Mouse (Mus musculus) kidney, adult 2 months (tissue): ENCODE data around the gene Olfr1260. TPM values are rescaled to one million over a fixed set of nuclear protein-coding genes. Genes with fewer than 3 reads are reported as not detected.

Experiments
- DNase-seq: peaks from one replicate; pipeline ENCODE4 v3.0.0; 2021
- H3K27ac ChIP-seq: fragments of 200-500 bp; 2 replicates; pipeline ENCODE4 v1.5.1; 2012; ENCODE audit warnings: low read depth, low read length, control low read depth, inconsistent platforms; ENCODE audit not compliant: insufficient read depth
- H3K27me3 ChIP-seq: fragments of 200-500 bp; replicated peaks from 2 replicates; pipeline ENCODE4 v1.6.1; 2012; ENCODE audit warnings: mild to moderate bottlenecking, moderate library complexity, low read length, inconsistent platforms; ENCODE audit not compliant: control insufficient read depth, insufficient read depth
- H3K36me3 ChIP-seq: fragments of 200-500 bp; 2 replicates; pipeline ENCODE4 v1.6.1; 2012; ENCODE audit warnings: mild to moderate bottlenecking, moderate library complexity, low read length, inconsistent platforms; ENCODE audit not compliant: control insufficient read depth, insufficient read depth
- H3K4me1 ChIP-seq: fragments of 200-500 bp; 2 replicates; pipeline ENCODE4 v1.6.1; 2011; ENCODE audit warnings: low read length; ENCODE audit not compliant: control insufficient read depth, insufficient read depth
- H3K4me3 ChIP-seq: fragments of 200-500 bp; 2 replicates; pipeline ENCODE4 v1.5.1; 2011; ENCODE audit warnings: mild to moderate bottlenecking, low read depth, low read length, control low read depth; ENCODE audit not compliant: insufficient read depth
- CTCF ChIP-seq: fragments of 200-500 bp; conservative IDR thresholded peaks from 2 replicates; pipeline ENCODE4 v1.5.1; 2011; ENCODE audit warnings: low read depth, mild to moderate bottlenecking, control low read depth, low read length, moderate library complexity, mixed read lengths; ENCODE audit not compliant: insufficient read depth, insufficient read length
- POLR2A ChIP-seq: fragments of 200-500 bp; IDR thresholded peaks from one replicate; pipeline ENCODE4 v1.6.1; 2011; ENCODE audit warnings: low read depth, low read length, control low read depth
- WGBS: fragments of 180-500 bp; shearing (Covaris S2); methylation state at CpG from one replicate; pipeline ENCODE4 v1.1.7; 2018; 5-methylcytosine and 5-hydroxymethylcytosine counted together
- polyA plus RNA-seq: library from polyadenylated mRNA; depleted of rRNA; stranded (reverse); fragments of >200 nt; gene quantifications from 2 replicates; pipeline ENCODE4 v1.2.3, GENCODE M21; 2012; rRNA removed

Olfr1260 gene
- not detected in 2 replicates for polyA plus RNA-seq

DNA sequence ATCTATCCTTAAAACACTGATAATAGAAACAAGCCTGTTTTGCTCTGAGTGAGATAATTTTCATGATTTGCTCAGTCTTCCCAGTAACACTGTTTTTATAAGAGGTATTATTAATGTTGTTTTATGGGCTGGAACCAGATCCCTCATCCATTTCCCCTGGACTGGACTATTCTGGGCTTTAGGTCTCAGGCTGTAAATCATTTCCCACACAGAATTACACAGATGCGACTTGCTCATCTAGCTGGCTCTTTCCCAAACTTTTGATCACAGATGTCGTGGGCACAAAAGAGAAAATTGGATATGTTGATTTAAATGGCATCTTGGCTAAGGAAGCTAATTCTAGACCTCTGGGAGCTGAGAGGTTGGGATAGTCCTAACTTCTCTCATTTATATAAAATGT, at the start of gene Olfr1260:
Gene Olfr1260, plus strand, starts transcription at position 157 of the 400 bp plus-strand sequence.
- Histone ChIP-seq H3K27me3 (no peaks in the 10 kb centered on the region), H3K36me3 (no peaks in the 10 kb centered on the region), H3K4me3 (no peak within 1 kb of the TSS), H3K27ac (no peak within 1 kb of the TSS), H3K4me1 (no peaks in the 10 kb centered on the region)
- WGBS = 13% methylated on average over 2 of the region's 2 CpGs
- DNase-seq = no peak
- no peak for TF ChIP-seq POLR2A
- no peak for TF ChIP-seq CTCF

DNA sequence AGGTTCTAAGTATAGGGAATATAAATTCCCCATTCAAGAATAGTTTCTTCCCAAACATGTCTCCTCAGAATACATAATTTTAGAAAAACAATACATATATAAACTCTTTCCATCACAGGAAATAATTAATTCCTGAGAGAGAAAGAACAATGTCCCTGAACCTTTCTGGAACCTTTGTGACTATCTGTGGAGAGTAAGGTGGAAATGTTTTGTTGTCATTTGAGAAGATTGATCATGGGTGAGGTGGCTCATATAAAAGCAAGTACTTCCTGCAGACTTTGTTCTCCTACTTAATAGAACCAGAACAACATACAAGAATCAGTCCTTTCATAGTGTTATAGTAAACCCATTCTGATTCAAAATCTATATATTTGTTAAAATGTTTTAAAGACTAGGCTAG, 47.1 kb upstream of the Olfr1260 start, which contains the start of gene Olfr1258:
Gene Olfr1258, plus strand, starts transcription at position 301 of the 400 bp plus-strand sequence.
- Histone ChIP-seq H3K4me1 (no peaks in the 10 kb centered on the region), H3K27me3 (no peaks in the 10 kb centered on the region), H3K4me3 (no peak within 1 kb of the TSS), H3K27ac (no peak within 1 kb of the TSS), H3K36me3 (no peaks in the 10 kb centered on the region)
- DNase-seq = no peak
- TF ChIP-seq CTCF = no peak
- TF ChIP-seq POLR2A = no peak

DNA sequence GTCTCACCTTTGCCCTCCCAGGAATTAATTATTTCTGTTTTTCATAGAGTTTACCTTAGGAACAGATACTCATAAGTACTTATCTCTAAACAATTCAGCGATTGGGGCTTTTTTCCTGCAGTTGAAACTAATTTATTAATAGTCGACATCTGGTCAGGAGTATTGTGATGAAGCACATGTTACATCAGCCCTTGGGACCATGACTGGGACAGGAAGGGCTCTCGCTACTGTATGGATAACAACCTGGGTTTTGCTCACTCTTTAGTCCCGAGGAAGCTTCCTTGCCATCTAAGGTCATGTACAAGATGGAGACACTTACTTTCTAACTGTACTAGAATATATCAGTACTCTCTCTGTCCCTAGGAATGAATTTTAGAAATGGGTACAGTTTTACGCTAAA, 25.6 kb upstream of the Olfr1260 start, which contains the start of gene Olfr1259:
Gene Olfr1259, minus strand, starts transcription at position 101 of the 400 bp plus-strand sequence.
- 77% methylated on average over 5 of the region's 5 CpGs for WGBS
- H3K27me3 ChIP-seq = no peaks in the 10 kb centered on the region
- H3K27ac ChIP-seq = no peak within 1 kb of the TSS
- TF ChIP-seq CTCF (no peak), POLR2A (no peak)
- no peaks in the 10 kb centered on the region for H3K4me1 ChIP-seq
- H3K4me3 ChIP-seq = no peak within 1 kb of the TSS
- H3K36me3 ChIP-seq = no peaks in the 10 kb centered on the region
- DNase-seq = no peak

DNA sequence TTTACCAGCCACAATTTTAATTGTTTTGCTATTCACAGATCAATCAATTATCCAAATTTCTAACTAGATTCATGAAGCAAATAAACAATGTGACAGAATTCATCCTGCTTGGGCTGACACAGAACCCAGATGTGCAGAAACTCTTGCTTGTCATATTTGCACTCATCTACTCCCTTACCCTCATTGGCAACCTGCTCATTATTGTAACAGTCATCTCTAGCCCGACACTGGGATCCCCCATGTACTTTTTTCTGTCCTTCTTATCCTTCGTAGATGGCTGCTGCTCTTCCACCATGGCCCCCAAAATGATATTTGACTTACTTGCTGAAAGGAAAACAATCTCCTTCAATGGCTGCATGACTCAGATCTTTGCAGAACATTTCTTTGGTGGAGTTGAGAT, 3.6 kb downstream of the Olfr1260 start:
- H3K4me1 ChIP-seq = no peaks in the 10 kb centered on the region
- no peak overlapping the region for H3K27ac ChIP-seq
- no peaks in the 10 kb centered on the region for H3K36me3 ChIP-seq
- H3K4me3 ChIP-seq = no peak overlapping the region
- DNase-seq = no peak
- WGBS = 80% methylated on average over 2 of the region's 2 CpGs
- no peak for TF ChIP-seq POLR2A
- TF ChIP-seq CTCF = no peak
- H3K27me3 ChIP-seq = no peaks in the 10 kb centered on the region

DNA sequence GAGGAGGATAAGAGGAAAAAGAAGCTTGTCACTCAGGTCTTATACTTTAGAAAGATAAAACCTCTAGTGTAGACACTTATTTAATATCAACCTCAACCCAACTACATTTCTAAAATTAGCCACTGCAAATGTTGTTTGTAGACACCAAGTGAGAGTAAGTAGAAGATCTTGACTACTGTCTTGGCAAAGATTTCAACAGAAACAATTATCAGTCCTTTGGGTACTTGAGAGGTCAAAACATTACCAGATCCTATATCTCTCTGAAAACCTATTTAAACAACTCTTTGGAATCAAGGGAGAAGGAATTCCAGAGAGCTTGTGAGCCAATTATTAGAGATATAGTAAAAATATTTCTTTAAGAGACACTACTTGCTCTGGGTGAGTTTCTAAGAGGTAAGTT, 16.8 kb downstream of the Olfr1260 start, which contains the start of gene Olfr1261:
Gene Olfr1261, plus strand, starts transcription at position 301 of the 400 bp plus-strand sequence.
- Histone ChIP-seq H3K27ac (no peak within 1 kb of the TSS), H3K27me3 (no peaks in the 10 kb centered on the region), H3K36me3 (no peaks in the 10 kb centered on the region), H3K4me3 (no peak within 1 kb of the TSS), H3K4me1 (no peaks in the 10 kb centered on the region)
- no peak for TF ChIP-seq POLR2A
- TF ChIP-seq CTCF = no peak
- DNase-seq = no peak

DNA sequence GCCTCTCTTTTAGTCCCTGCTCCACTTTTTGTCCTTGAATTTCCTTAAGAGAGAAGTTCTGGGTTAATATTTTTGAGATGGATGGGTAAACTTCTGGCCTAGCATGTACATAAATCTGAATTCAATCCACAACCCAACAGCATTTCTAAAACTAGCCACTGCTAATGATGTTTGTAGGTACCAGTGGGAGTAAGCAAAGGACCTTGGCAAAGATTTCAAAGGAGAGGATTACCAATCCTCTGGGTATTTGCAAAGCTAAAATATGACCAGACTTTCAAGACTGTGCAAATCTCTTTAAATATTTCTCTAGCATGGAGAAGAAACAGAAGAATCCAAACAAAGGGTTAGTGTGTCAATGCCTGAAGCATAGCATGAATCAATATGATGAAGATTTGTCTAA, 25.7 kb downstream of the Olfr1260 start, which contains the start of gene Olfr1262:
Gene Olfr1262, plus strand, starts transcription at position 301 of the 400 bp plus-strand sequence.
- TF ChIP-seq CTCF (no peak), POLR2A (no peak)
- DNase-seq = no peak
- H3K4me3 ChIP-seq = no peak within 1 kb of the TSS

DNA sequence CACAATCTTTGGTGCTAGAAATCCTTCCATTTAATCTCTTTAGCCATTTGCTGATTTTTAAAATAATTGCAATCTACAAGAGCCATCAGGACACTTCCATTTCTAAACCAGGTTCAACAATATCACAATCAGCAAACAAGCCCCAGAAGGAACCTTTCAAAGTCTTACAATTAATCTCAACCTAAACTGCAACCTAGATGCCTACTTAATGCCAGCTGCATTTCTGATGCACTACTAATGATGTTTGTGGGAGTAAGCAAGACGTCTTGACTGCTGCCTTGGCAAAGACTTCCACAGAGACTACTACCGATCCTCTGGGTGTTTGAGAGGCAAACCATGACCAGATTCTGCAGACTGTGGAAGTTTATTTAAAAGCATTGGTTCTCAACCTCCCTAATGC, 37.7 kb downstream of the Olfr1260 start, which contains the start of gene Olfr1263:
Gene Olfr1263, plus strand, starts transcription at position 301 of the 400 bp plus-strand sequence.
- Histone ChIP-seq H3K4me3 (no peak within 1 kb of the TSS), H3K4me1 (no peaks in the 10 kb centered on the region), H3K27ac (no peak within 1 kb of the TSS), H3K36me3 (no peaks in the 10 kb centered on the region), H3K27me3 (no peaks in the 10 kb centered on the region)
- TF ChIP-seq POLR2A (no peak), CTCF (no peak)
- no peak for DNase-seq
- WGBS = 63% methylated on average over 2 of the region's 2 CpGs

More for the DNA sequence above, 25.7 kb downstream of the Olfr1260 start, which contains the start of gene Olfr1262:
- H3K27me3 ChIP-seq = no peaks in the 10 kb centered on the region
- H3K4me1 ChIP-seq = no peaks in the 10 kb centered on the region
- no peak within 1 kb of the TSS for H3K27ac ChIP-seq
- H3K36me3 ChIP-seq = no peaks in the 10 kb centered on the region

DNA sequence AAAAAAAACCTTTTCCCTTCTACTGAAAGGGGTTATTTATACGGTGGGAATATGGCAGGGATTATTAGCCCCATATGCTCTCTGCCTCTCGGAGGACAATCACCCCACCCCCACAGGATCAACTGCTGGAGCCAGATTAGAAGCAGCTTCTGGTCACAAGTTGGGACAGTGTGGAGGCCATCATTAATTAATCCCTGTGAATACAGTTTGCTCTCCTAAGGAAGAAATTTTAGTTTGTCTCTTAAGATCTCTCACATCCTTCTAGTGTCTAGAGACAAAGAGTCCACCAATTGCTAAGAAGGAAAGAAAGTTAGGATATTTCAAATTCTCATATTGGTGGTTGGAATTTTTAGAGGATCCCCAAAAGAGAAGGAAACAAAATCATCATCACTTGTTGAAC, 51.3 kb downstream of the Olfr1260 start, which contains the start of gene Olfr1264:
Gene Olfr1264, minus strand, starts transcription at position 101 of the 400 bp plus-strand sequence.
- TF ChIP-seq CTCF (no peak), POLR2A (no peak)
- Histone ChIP-seq H3K4me1 (no peaks in the 10 kb centered on the region), H3K36me3 (no peaks in the 10 kb centered on the region), H3K4me3 (no peak within 1 kb of the TSS), H3K27ac (no peak within 1 kb of the TSS), H3K27me3 (no peaks in the 10 kb centered on the region)
- no peak for DNase-seq
- 54% methylated on average over 2 of the region's 2 CpGs for WGBS

Other genes starting within 250 kb of the Olfr1260 start
- not detected in 2 replicates for gene Olfr1252, start 249.3 kb upstream of the Olfr1260 start, polyA plus RNA-seq
- not detected in 2 replicates for gene Olfr1253, start 217.2 kb upstream of the Olfr1260 start, polyA plus RNA-seq
- not detected in 2 replicates for gene Olfr1254, start 180.7 kb upstream of the Olfr1260 start, polyA plus RNA-seq
- gene Olfr1255, start 162.3 kb upstream of the Olfr1260 start, polyA plus RNA-seq = not detected in 2 replicates
- not detected in 2 replicates for gene Olfr1256, start 132.8 kb upstream of the Olfr1260 start, polyA plus RNA-seq
- not detected in 2 replicates for gene Olfr48, start 126.1 kb upstream of the Olfr1260 start, polyA plus RNA-seq
- not detected in 2 replicates for gene Olfr1257, start 95.9 kb upstream of the Olfr1260 start, polyA plus RNA-seq
- not detected in 2 replicates for gene Olfr1258, start 47.0 kb upstream of the Olfr1260 start, polyA plus RNA-seq
- not detected in 2 replicates for gene Olfr1259, start 25.7 kb upstream of the Olfr1260 start, polyA plus RNA-seq
- not detected in 2 replicates for gene Olfr1261, start 16.9 kb downstream of the Olfr1260 start, polyA plus RNA-seq
- not detected in 2 replicates for gene Olfr1262, start 25.8 kb downstream of the Olfr1260 start, polyA plus RNA-seq
- gene Olfr1263, start 37.8 kb downstream of the Olfr1260 start, polyA plus RNA-seq = not detected in 2 replicates
- gene Olfr1264, start 51.2 kb downstream of the Olfr1260 start, polyA plus RNA-seq = not detected in 2 replicates
- not detected in 2 replicates for gene Olfr1265, start 61.0 kb downstream of the Olfr1260 start, polyA plus RNA-seq
- gene Olfr140, start 89.3 kb downstream of the Olfr1260 start, polyA plus RNA-seq = not detected in 2 replicates
- gene Olfr1269, start 147.1 kb downstream of the Olfr1260 start, polyA plus RNA-seq = not detected in 2 replicates
- not detected in 2 replicates for gene Olfr32, start 168.0 kb downstream of the Olfr1260 start, polyA plus RNA-seq
- not detected in 2 replicates for gene Olfr1270, start 178.8 kb downstream of the Olfr1260 start, polyA plus RNA-seq